Mouse (Mus musculus): ENCODE measurements at regions not wholly inside any gene's neighbourhood (a gene's known extent, or its start where the extent isn't known, plus 50 kb on each side); places are given as distances from the start of the nearest gene placed in this dataset.

DNA sequence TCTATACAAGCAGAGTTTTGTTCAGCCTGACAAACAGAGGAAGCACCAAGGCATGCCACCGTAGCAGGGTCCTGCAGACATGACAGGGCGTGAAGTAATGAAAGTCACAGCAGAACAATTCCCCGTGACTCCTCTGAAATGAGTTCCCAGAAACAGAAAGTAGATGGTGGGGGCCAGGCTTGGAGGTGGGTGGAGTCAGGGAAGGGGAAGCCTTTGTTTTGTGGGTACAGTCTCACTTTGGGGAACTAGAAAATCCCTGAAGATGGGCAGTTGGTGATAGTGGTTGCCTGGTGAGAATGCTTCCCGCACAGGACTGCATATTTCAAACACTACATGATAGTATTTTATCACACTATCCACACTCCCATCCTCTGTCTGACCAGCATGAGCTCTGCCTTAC lies 100.4 kb upstream of the Afdn start:
- 73% methylated on average over 4 of the region's 4 CpGs for WGBS
- Histone ChIP-seq H3K4me3 (ENCODE audit: insufficient read depth, low read depth, low read length) (no peak overlapping the region), H3K4me1 (ENCODE audit: control insufficient read depth, insufficient read depth, low read length) (peaks cover 3% of the 10 kb centered on the region; the same call in 1 of the 2 replicates), H3K36me3 (ENCODE audit: control insufficient read depth, insufficient read depth, low read length) (no peaks in the 10 kb centered on the region), H3K27ac (ENCODE audit: insufficient read depth, low read depth, low read length) (no peak overlapping the region), H3K27me3 (replicated peaks; ENCODE audit: control insufficient read depth, insufficient read depth, low read length) (no peaks in the 10 kb centered on the region)
- DNase-seq, result no peak
- TF ChIP-seq POLR2A (IDR thresholded peaks at IDR 0.05; ENCODE audit: low read depth, low read length) (no peak), CTCF (conservative IDR thresholded peaks at IDR 0.05; ENCODE audit: insufficient read depth, insufficient read length, low read depth, low read length) (no peak)

DNA sequence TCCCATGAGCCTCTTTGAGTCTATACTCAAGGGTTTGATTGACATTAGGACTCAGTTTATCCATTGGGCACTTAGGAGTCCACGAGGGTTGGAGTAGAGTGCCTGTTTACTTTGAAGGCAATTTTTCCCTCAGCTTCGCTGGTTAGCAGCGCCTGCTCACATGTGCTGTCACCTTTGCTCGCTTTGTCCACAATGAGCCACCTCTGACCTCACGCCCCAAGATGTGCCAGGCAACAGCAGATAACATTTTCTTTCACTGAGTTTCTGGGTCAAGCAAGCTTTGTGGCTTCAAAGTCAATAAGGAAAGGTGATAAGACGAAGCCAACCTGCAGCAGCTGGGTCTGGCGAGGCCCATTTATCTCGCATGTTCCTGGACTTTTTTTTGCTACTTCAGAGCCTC lies 99.3 kb upstream of the Afdn start:
- Histone ChIP-seq H3K27ac (ENCODE audit: insufficient read depth, low read depth, low read length) (no peak overlapping the region), H3K4me3 (ENCODE audit: insufficient read depth, low read depth, low read length) (no peak overlapping the region), H3K27me3 (replicated peaks; ENCODE audit: control insufficient read depth, insufficient read depth, low read length) (no peaks in the 10 kb centered on the region), H3K36me3 (ENCODE audit: control insufficient read depth, insufficient read depth, low read length) (no peaks in the 10 kb centered on the region), H3K4me1 (ENCODE audit: control insufficient read depth, insufficient read depth, low read length) (peaks cover 4% of the 10 kb centered on the region; the same call in 1 of the 2 replicates)
- TF ChIP-seq CTCF (conservative IDR thresholded peaks at IDR 0.05; ENCODE audit: insufficient read depth, insufficient read length, low read depth, low read length), result no peak
- no peak for TF ChIP-seq POLR2A (IDR thresholded peaks at IDR 0.05; ENCODE audit: low read depth, low read length)
- WGBS, result 82% methylated on average over 8 of the region's 8 CpGs
- DNase-seq, result no peak

- DNase-seq, result no peak
- Histone ChIP-seq H3K27ac (ENCODE audit: insufficient read depth, low read depth, low read length) (no peak overlapping the region), H3K4me3 (ENCODE audit: insufficient read depth, low read depth, low read length) (no peak overlapping the region), H3K27me3 (replicated peaks; ENCODE audit: control insufficient read depth, insufficient read depth, low read length) (no peaks in the 10 kb centered on the region), H3K4me1 (ENCODE audit: control insufficient read depth, insufficient read depth, low read length) (peaks cover 9% of the 10 kb centered on the region; the same call in 1 of the 2 replicates), H3K36me3 (ENCODE audit: control insufficient read depth, insufficient read depth, low read length) (no peaks in the 10 kb centered on the region)
- TF ChIP-seq CTCF (conservative IDR thresholded peaks at IDR 0.05; ENCODE audit: insufficient read depth, insufficient read length, low read depth, low read length) (no peak), POLR2A (IDR thresholded peaks at IDR 0.05; ENCODE audit: low read depth, low read length) (no peak)
- WGBS, result 87% methylated on average over 4 of the region's 4 CpGs
Measured at GRCm38 (mm10) chr17:13662152-13662551, 98.2 kb upstream of the Afdn start.
